Mouse (Mus musculus): ENCODE measurements at regions not wholly inside any gene's neighbourhood (a gene's known extent, or its start where the extent isn't known, plus 50 kb on each side); places are given as distances from the start of the nearest gene placed in this dataset.
A peak's percentile ranks its signal among the peaks of the same experiment; 100 is the strongest.

DNA sequence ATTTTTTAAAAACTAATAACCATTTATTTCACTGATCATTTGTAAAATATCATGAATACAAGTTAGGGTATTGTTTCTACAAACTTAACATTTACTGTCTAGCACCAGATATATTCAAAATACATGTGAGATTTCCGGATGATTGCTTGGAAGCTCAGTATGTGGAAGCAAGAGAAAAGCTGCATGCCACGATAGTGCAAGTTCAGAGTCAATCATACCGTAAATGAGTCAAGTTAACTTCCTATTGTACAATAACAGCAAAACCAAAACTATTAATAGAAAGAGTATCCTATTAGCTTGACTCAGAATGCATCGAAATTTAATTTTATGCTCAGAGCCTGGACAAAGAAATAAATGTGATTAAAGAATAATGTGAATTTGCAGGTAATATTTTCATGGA is 1284.6 kb upstream of the Cited2 start:
- no peak overlapping the region for H3K4me2 ChIP-seq (ENCODE audit: low read depth, low read length)
- no peak overlapping the region for H3K9ac ChIP-seq (replicated peaks; ENCODE audit: low read length)
- H3K36me3 ChIP-seq (ENCODE audit: insufficient read depth, low read length) = no peaks in the 10 kb centered on the region
- H3K27ac ChIP-seq = no peak overlapping the region
- no peak for TF ChIP-seq CTCF (IDR thresholded peaks at IDR 0.05; ENCODE audit: low read depth)
- no peaks in the 10 kb centered on the region for H3K9me3 ChIP-seq (ENCODE audit: low read length)
- H3K4me1 ChIP-seq (ENCODE audit: insufficient read depth, low read length) = no peaks in the 10 kb centered on the region
- no peak for DNase-seq (ENCODE audit: low spot score)
- no peak for ATAC-seq
- H3K4me3 ChIP-seq (ENCODE audit: low read length) = no peak overlapping the region
- no peaks in the 10 kb centered on the region for H3K27me3 ChIP-seq (ENCODE audit: insufficient read depth, low read length)
- 86% methylated on average over 4 of the region's 4 CpGs for WGBS

DNA sequence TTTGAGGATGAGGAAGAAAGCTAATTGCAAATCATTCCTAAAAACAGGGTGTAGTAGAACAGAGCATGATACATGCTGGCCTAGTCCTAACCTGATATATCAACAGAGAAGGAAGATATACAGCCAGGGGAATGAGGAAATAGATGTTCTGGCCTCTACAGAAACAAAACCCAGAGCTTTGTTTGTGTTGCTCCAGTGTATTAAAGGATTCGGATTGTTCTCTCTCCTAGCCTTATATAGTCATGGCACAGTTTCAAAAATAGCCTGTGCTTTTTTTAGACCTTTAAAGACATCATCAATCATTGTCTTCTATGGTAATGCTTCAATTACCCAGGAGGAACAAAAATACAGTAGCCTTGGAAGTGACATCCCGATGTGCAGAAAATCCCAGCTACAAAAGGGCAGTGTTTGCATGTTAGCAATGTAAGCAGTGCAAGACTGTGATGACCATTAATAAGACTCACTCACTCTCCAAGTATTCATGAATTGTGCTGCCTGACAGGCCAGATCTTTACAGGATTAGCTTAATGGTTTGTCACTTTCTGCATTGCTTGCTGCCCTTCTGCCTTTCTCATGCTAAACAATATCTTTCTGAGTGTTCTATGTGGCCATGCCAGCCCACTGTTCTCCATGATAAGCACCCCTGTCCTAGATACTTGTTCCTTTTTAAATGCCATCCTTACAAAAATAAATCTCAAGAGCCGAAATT is 1281.9 kb upstream of the Cited2 start:
- Histone ChIP-seq H3K4me1 (ENCODE audit: insufficient read depth, low read length) (no peaks in the 10 kb centered on the region), H3K9ac (replicated peaks; ENCODE audit: low read length) (no peak overlapping the region), H3K36me3 (ENCODE audit: insufficient read depth, low read length) (no peaks in the 10 kb centered on the region), H3K27me3 (ENCODE audit: insufficient read depth, low read length) (no peaks in the 10 kb centered on the region), H3K4me2 (ENCODE audit: low read depth, low read length) (no peak overlapping the region), H3K27ac (no peak overlapping the region), H3K9me3 (ENCODE audit: low read length) (no peaks in the 10 kb centered on the region), H3K4me3 (ENCODE audit: low read length) (no peak overlapping the region)
- WGBS = 23% methylated on average over 3 of the region's 3 CpGs
- DNase-seq (ENCODE audit: low spot score) = peak; percentile 18
- ATAC-seq = no peak; the same call in 1 of the 2 replicates
- TF ChIP-seq CTCF (IDR thresholded peaks at IDR 0.05; ENCODE audit: low read depth) = no peak

DNA sequence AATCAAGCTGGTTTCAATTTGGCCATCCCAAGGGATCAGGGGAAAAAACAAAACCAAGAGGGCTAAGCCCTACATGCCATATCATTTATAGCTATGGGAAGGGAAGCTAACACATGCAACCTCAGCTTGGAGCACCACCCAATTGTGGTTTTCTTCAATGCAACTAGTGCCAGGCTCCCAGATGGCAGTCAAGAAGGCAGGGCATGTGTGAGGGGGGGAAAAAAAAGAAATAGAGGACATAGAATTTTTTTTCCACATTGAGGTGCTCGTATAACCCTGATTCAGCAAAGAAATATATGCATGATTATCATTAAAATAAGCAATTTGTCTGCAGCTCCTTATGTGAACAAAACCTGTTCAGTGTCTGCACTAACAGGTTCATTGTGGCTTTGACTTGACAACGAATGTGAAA is 1281.4 kb upstream of the Cited2 start:
- TF ChIP-seq CTCF (IDR thresholded peaks at IDR 0.05; ENCODE audit: low read depth) = no peak
- H3K36me3 ChIP-seq (ENCODE audit: insufficient read depth, low read length) = no peaks in the 10 kb centered on the region
- no peak overlapping the region for H3K4me3 ChIP-seq (ENCODE audit: low read length)
- H3K9ac ChIP-seq (replicated peaks; ENCODE audit: low read length) = no peak overlapping the region
- 46% methylated on average over 2 of the region's 2 CpGs for WGBS
- H3K4me2 ChIP-seq (ENCODE audit: low read depth, low read length) = no peak overlapping the region
- H3K27me3 ChIP-seq (ENCODE audit: insufficient read depth, low read length) = no peaks in the 10 kb centered on the region
- H3K9me3 ChIP-seq (ENCODE audit: low read length) = no peaks in the 10 kb centered on the region
- no peak for ATAC-seq
- H3K4me1 ChIP-seq (ENCODE audit: insufficient read depth, low read length) = no peaks in the 10 kb centered on the region
- DNase-seq (ENCODE audit: low spot score) = peak; percentile 3
- H3K27ac ChIP-seq = no peak overlapping the region

DNA sequence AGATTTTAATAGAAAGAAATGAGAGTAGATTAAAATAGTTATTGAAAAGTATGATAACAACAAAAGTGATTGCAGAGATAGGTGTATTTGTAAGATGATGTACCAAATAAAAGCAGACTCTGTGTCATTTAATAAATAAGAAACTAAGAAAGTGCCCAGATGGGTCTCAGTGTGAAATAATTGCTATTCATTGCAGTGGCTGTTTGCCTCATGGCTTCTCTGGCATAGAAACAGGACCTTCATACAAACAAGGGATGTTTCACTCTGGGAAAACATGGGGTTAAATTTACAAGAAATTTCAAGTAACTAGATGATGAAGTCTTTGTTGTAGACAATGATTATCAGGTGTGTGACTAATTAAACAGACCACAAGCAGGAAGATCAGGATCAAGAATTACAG is 1279.1 kb upstream of the Cited2 start:
- Histone ChIP-seq H3K36me3 (ENCODE audit: insufficient read depth, low read length) (no peaks in the 10 kb centered on the region), H3K4me1 (ENCODE audit: insufficient read depth, low read length) (no peaks in the 10 kb centered on the region), H3K4me3 (ENCODE audit: low read length) (no peak overlapping the region), H3K4me2 (ENCODE audit: low read depth, low read length) (no peak overlapping the region), H3K27ac (no peak overlapping the region), H3K9me3 (ENCODE audit: low read length) (no peaks in the 10 kb centered on the region), H3K27me3 (ENCODE audit: insufficient read depth, low read length) (no peaks in the 10 kb centered on the region), H3K9ac (replicated peaks; ENCODE audit: low read length) (no peak overlapping the region)
- ATAC-seq (no peak), DNase-seq (ENCODE audit: low spot score) (no peak)
- TF ChIP-seq CTCF (IDR thresholded peaks at IDR 0.05; ENCODE audit: low read depth) = no peak

DNA sequence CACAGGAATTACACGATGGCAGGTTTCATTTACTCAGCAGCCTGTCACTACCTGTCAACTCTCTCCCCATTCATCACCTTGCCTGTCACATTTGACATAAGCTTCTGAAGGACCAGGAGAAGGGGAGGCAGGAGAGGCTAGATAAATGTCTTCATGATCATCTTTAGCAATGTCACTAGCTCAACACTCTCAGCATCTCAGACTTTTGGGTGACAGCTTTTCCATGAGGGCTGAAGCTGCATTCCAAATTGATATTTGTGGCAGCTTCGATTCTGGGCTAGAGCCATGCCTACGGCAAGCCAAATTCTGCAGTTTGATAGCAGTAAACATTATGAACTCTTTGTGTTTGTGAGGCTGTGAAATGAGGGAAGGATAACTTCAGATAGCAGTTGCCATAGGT is 1255.1 kb upstream of the Cited2 start:
- no peak for DNase-seq (ENCODE audit: low spot score)
- Histone ChIP-seq H3K4me3 (ENCODE audit: low read length) (no peak overlapping the region), H3K27ac (no peak overlapping the region), H3K27me3 (ENCODE audit: insufficient read depth, low read length) (no peaks in the 10 kb centered on the region), H3K4me1 (ENCODE audit: insufficient read depth, low read length) (no peaks in the 10 kb centered on the region), H3K9ac (replicated peaks; ENCODE audit: low read length) (no peak overlapping the region), H3K4me2 (ENCODE audit: low read depth, low read length) (no peak overlapping the region), H3K36me3 (ENCODE audit: insufficient read depth, low read length) (no peaks in the 10 kb centered on the region), H3K9me3 (ENCODE audit: low read length) (no peaks in the 10 kb centered on the region)
- no peak for TF ChIP-seq CTCF (IDR thresholded peaks at IDR 0.05; ENCODE audit: low read depth)
- 71% methylated on average over 3 of the region's 3 CpGs for WGBS
- ATAC-seq = no peak

DNA sequence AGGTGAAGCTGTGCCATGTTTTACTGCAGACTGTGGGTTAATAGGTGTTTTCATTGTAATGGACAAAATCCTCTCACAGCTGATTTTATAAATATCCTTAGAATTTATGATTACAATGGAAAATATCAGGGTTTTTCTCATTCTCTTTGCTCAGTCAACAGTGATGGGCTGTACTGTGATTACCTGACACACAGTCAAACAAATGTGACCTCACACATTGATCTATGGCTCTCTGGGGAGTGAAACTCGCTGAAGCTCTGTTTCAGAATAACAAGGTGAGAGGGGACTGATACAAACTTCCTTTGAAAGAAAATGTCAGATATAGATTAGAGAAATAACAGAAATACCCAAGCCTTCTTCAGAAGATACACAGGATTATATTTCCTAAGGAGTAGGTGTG is 1253.3 kb upstream of the Cited2 start:
- DNase-seq (ENCODE audit: low spot score) (no peak), ATAC-seq (no peak)
- H3K9me3 ChIP-seq (ENCODE audit: low read length) = no peaks in the 10 kb centered on the region
- H3K36me3 ChIP-seq (ENCODE audit: insufficient read depth, low read length) = no peaks in the 10 kb centered on the region
- no peak overlapping the region for H3K4me2 ChIP-seq (ENCODE audit: low read depth, low read length)
- TF ChIP-seq CTCF (IDR thresholded peaks at IDR 0.05; ENCODE audit: low read depth) = no peak
- H3K27ac ChIP-seq = no peak overlapping the region
- no peaks in the 10 kb centered on the region for H3K27me3 ChIP-seq (ENCODE audit: insufficient read depth, low read length)
- WGBS = 45% methylated on average over 1 of the region's 1 CpGs
- no peak overlapping the region for H3K9ac ChIP-seq (replicated peaks; ENCODE audit: low read length)
- H3K4me3 ChIP-seq (ENCODE audit: low read length) = no peak overlapping the region
- no peaks in the 10 kb centered on the region for H3K4me1 ChIP-seq (ENCODE audit: insufficient read depth, low read length)

DNA sequence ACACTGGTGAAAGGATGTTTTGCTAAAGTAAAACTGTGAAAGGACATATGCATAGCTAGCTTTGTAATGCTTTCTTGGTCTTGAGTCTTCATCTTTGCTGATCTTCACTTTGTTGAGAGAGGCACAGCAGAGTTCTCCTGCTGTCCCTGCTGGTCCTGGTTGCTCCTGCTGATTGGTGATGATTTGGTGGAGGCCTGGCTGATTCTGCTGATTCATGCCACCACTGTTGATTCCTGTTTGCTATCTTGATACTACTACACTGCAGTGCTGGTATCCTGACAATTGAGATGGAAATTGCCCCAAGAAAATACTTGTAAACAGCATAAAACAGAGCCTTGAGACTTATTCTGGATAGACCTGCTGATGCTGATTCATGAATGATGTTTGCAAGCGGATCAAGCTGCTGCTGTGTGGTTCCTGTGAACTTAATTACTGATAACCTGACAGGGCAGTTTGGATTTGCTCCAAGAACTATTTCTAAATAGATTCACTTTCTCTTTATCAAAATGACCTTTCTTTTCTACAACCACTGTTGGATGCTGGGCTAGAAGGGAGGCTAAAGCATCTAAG is 1249.0 kb upstream of the Cited2 start:
- no peak overlapping the region for H3K4me2 ChIP-seq (ENCODE audit: low read depth, low read length)
- WGBS = 65% methylated on average over 1 of the region's 1 CpGs
- TF ChIP-seq CTCF (IDR thresholded peaks at IDR 0.05; ENCODE audit: low read depth) = no peak
- ATAC-seq (no peak), DNase-seq (ENCODE audit: low spot score) (no peak)
- no peak overlapping the region for H3K9ac ChIP-seq (replicated peaks; ENCODE audit: low read length)
- H3K4me1 ChIP-seq (ENCODE audit: insufficient read depth, low read length) = no peaks in the 10 kb centered on the region
- no peak overlapping the region for H3K4me3 ChIP-seq (ENCODE audit: low read length)
- H3K9me3 ChIP-seq (ENCODE audit: low read length) = no peaks in the 10 kb centered on the region
- H3K27ac ChIP-seq = no peak overlapping the region
- H3K27me3 ChIP-seq (ENCODE audit: insufficient read depth, low read length) = no peaks in the 10 kb centered on the region
- no peaks in the 10 kb centered on the region for H3K36me3 ChIP-seq (ENCODE audit: insufficient read depth, low read length)

All from hindbrain, postnatal 0 days (tissue).